Mouse (Mus musculus) adrenal gland, adult 2 months (tissue): Measurements from ENCODE around the gene Cdyl. TPM values are rescaled to one million over a fixed set of nuclear protein-coding genes. Genes with fewer than 3 reads are reported as not detected.

ENCODE experiments used
- DNase-seq: peaks from one replicate; pipeline ENCODE4 v3.0.0; 2021
- polyA plus RNA-seq: library from polyadenylated mRNA; depleted of rRNA; stranded (reverse); fragments of >200 nt; gene quantifications from 2 replicates; pipeline ENCODE4 v1.2.3, GENCODE M21; 2012
- total RNA-seq, 2 experiments: library from RNA; stranded (reverse); gene quantifications; 2 replicates each; pipeline ENCODE4 v1.2.3; 2021

Gene Cdyl
- total and polyA plus RNA-seq, 3 experiments: 6.7 to 27.4 (median 24.2) TPM

DNA sequence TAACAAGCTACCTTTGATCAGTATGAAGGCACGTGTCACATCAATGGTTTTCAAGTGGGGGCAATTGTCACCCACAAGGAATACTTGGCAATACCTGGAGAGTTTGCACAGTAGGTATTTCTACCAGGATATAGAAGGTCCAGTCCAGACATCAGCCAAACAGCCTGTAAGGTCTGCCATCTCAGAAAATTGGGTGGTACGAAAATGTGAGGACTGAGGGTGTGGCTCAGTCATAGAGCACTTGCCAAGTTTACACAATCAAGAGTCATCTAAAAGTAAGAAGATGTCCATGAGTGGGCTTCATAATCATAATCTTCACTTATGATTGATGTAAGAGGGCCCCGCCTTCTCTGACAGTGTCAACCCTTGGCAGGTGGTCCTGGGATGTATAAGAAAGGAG, 29.9 kb downstream of the Cdyl start:
- DNase-seq: no peak

DNA sequence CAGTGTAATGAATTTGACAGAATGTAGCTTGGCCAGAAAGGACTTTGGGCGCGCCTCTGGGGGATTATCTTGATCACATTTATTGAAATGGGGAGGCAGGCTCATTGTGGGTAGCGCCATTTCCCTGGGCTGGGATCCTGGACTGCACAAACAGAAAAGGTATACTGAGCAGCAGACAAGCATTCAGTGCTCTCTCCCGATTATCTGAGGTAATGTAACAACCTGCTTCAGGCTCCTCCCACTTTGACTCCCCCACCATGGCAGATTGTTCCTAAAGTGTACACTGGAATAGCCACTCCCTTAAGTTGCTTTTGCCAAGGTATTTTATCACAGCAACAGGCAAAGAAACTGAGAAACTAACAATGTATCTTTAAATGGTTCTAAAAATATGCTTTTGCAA, 58.0 kb downstream of the Cdyl start:
- DNase-seq: no peak

- DNase-seq: no peak
Measured at GRCm38 (mm10) chr13:35719581-35719980, 59.9 kb downstream of the Cdyl start.

GRCm38 (mm10) chr13:35723073-35723472, 63.4 kb downstream of the Cdyl start:
- no peak for DNase-seq

DNA sequence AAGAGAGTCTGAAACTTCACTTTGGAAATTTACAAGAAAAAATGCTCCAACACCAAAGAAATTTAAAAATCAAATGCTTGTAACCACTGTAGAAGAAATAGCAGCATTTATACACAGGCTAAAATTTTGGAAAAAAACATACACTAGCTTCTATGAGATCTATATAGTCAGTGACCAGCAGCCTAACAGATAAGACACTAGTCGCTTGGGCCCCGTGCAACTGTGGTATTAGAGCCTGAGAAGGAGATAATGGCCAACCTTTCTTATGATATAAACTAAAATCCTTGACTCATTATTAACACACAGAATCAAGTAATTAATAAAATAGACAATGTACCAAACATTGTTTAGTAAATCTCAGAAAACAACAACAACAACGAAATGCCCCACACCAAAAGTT, 66.4 kb downstream of the Cdyl start:
- DNase-seq: no peak

DNA sequence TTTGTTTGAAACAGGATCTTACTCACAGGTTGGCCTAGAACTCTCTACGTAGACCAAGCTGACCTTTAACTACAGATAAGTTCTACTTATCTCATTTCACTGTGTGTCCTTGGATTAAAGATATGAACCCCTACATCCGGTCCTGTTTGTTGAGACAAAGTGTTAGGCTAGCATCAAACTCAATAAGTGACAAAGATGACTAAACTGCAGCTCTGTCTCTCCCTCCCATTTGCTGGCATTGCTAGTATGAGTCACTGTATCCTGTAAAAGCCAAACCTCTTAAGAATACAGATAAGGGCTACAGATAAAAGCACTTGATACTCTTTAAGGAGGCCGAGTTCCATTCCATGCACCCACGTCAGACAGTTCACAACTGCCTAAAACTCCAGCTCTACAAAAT, 72.5 kb downstream of the Cdyl start:
- DNase-seq: no peak

DNA sequence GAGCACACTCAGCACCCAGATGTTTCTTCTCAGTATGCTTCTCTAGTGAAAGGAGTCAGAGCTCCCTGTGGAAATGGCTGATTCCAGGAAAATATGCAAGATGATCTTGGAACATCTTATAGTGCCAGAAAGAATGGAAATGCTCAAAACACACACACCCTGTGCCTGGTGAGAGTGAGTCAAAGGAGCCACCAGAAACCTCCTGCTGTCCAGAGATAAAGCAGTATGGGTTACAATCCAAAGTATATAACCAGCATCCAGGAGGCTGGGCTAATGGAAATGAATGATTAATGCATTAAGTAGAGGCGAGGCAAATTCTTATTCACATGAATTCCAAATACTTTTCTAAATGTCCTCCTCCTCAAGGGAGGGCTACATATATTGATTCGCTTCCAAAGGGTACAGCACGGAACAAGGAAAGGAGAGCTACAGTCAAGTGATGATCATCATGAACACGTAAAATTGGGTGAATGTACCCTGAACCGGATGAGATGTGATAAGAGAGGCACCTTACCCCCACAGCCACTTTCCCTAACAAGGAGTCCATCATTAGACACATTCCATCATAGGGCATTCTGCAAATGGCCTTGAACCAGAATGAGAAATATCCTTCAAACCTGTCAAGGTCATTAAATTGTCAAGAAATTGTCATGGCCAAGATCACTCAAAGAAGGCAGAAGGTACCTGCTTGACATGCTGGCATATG, 73.4 kb downstream of the Cdyl start:
- no peak for DNase-seq

DNA sequence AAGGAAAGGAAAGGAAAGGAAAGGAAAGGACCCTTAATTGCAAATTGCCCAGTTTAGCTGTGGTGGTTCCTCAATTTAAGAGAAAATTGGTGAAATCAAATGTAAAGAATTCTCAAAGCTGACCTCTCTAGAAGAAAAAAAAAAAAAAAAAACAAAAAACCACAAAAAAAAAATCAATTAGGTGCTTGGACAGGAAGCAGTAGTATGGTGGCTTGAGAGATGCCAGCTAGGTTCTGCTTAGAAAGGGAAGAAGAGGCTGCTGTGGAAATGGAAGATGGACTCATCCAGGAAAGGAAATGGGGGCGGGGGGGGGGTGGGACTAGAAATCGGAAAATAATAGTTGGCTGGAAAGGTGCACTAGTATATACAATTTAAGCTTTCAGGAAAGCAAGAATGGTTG, 77.9 kb downstream of the Cdyl start:
- no peak for DNase-seq

- DNase-seq: no peak
Measured at GRCm38 (mm10) chr13:35738210-35738609, 78.6 kb downstream of the Cdyl start.

GRCm38 (mm10) chr13:35739473-35739872, 79.8 kb downstream of the Cdyl start:
- no peak for DNase-seq

DNA sequence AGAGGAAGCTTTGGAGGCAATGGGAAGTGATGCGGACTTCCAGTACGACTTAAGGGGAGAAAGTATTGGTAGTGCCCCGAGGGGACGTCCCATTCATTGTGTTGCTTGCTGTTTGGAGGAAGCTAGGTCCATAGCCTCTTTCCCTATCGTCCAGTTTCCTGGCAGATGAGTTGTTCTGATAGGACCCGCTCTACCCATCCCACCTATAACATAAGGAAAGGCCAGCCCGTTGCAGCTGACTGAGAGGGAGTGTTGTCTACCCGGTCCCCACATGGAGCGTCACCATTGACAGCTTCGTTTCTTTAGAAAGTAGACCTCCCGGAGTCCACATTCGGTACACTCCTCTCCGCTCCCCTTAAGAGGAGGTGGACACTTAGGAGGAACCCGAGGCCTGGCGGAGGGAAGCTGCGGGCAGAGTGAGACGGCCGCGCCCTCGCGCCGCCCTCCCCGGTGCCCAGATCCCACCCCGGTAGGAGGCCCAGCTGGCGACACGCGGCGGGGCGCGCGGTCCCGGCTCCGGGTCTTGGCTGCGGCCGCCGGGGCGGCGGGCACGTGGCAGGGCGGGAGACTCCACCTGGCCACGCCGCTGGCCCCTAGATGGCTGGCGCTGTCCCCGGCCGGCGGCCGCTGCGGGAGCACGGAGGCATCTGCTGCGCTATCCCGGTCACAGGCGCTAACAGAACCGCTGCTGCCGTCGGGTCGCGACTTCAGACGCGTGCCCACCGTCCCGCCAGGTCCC, 80.8 kb downstream of the Cdyl start:
- DNase-seq: peak; percentile 93

GRCm38 (mm10) chr13:35741040-35741619, 81.5 kb downstream of the Cdyl start:
- peak; percentile 97 for DNase-seq

DNA sequence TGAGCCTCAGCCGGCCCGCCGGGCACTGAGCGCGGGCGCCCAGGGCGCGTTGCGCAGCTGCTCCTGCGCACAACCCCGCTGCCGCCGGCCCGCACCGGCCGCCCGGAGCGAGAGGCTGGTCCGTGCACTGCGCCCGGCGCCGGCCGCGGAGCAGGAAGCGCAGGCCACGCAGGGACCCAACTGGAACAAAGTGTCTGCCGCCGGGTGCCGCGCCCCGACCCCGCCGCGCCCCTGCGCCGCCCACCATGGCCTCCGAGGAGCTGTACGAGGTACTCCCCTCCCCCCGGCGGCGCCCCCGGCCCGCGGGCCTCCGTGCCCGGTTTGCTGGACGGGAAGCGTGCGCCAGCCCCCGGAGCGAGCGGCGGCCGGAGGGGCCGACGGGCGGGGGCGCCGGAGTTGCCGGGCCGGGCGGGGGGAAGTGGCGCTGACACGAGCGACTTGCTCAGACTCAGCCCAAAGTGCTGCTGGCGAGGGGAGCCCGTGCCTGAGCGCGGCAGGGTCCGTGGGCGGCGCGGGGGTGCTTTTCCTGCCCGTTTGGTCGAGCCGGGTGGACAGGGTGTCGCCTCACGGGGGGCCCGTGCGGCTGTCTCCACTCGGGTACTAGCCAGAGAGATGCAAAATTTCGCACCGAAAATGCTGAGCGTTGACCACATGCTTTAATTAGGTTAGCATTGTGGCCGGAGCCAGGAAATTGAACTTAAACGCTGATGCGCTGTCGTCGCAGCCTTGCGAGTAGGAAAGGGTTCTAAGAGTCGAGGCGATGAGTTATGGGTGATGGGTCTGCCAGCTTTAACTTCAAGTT, 82.2 kb downstream of the Cdyl start:
- DNase-seq: peak; percentile 73

DNA sequence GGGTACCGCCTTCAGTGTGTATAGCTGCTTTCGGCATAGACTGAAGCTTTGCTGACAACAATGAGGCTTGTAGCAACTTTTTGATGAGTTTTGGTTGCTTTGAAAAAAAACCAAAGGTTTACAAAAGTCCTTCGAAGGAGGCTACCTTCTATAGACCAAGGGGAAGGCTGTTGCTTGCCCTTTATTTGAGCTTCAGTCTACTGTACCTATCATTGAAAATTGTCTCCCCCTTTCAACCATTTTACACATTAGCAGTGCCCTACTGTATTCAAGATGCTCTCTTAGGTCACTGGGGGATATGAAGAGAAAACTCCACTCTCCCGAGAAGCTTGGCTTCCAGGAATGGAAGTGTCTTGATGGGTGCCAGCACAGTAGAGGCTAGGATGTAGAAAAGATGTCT, 83.1 kb downstream of the Cdyl start:
- DNase-seq: no peak

DNA sequence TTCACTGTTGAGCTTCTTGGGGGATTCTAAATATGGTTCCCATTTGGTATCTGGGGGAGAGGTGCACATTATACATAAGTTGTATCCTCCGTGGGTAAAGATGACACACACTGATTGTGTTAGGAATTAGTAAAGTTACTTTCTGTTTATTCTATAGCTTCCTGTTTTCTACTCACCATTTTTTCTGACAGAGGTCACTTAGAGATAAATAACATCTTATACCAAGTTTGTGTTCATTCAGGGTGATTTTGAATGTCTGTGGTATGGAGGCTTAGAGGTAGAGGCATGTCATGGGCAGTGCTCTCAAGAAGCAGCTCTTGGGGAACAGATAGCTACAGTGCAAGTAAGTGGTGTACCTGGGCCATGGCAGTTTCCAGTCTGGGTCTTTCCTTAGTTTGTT, 83.6 kb downstream of the Cdyl start:
- DNase-seq: no peak

DNA sequence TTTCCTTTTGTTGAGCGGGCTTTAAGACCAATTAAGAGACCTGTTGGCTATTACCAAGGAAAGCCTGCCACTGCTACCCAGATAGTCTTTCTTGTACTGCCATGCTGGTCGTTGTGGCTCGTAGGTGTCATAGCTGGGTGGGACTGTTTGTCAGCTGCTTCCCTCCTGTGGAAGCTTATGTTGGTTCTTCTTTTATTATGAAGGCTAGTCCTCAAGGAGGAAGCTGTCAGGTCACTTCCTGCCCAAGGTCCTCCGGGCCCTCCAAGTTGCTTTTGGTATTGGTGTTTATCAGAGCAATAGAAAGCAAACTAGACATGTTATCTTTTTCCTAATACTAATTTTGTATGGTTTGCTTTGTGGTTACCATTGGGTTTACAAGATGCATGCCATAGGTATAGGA, 89.6 kb downstream of the Cdyl start:
- no peak for DNase-seq

- DNase-seq: no peak
Measured at GRCm38 (mm10) chr13:35749680-35750079, 90.0 kb downstream of the Cdyl start.

- DNase-seq: no peak
Measured at GRCm38 (mm10) chr13:35752046-35752445, 92.4 kb downstream of the Cdyl start.

DNA sequence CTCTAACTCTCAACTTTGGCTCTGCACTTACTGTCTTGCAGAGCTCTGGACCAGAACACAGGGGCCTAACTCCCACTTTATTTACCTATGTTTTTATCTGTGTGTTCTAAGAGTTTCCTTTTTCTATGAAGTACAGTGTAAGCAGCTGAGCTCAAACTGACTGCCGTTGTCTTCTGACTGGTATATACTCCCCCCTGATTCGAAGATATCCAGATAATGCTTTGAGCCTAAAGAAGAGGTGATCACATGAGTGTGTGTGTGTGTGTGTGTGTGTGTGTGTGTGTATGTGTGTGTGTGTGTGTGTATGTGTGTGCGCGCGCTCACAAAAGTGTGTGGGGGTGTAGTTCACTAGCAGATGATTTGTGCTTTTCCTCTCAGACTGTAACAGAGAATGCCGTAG, 95.4 kb downstream of the Cdyl start:
- DNase-seq: no peak

DNA sequence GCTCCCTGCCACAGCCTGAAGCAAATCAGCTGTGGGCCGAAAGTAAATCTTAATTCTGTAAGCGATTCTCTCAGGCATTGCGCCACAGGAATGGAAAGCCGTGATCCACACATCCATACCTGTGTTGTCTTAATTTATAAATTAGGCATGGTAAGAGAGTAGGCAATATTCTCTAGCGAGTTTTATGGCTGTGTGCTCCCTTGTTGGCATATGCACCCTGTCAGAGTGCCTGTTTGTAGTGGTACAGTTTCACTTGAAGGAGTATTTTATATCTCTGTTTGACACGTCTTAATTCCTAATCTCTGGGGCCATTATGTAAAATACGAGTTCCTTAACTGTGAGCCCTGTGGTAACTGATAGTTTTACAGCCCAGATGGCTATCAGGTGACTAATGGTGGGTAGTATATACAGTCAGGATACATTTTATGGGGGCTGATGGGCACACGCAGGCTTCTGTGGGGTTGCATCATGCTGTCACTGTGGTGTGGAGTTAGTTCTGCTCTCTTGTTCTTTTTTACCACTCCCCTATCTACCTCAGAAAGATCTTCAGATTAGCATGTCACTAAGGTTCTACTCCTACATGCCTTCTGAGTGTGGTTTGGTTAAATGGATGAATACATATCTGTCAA, 96.1 kb downstream of the Cdyl start:
- no peak for DNase-seq

GRCm38 (mm10) chr13:35756393-35757338, 97.0 kb downstream of the Cdyl start:
- DNase-seq: no peak
